Comparison of ENCODE assay signal across 8 mouse cellular contexts in the genomic region with DNA sequence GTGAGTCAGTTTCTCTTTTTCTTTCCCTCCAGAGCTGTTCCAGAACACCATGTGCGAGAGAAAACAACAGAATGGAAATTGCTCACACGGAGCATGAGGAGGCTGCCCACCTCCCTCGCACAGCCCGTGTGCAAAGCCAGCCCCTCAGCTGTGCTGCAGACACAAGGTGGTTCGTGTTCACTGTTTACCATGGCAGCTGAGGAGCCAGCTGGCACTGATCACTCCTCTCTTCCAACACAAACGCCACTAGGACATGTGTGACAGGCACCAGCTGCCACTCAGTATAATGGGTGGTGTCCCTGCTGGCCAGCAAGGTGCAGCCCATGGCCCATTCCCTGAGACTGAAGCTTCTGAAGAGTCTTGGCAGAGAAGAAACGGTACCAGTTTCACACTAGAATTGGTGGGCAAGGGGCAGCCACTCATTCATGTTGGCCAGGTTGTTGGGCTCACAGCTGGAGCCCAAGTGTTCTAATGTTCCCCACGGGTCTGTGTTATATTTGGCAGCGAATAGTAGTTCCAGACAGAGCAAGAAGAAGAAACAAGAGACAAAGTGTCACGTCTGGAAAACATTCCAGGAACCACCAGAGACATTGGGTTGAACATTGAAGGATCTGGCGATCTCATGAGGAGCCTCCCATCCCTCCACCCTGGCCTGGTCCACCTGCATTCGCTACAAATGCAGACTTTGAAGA.
A peak's percentile ranks its signal among the peaks of the same experiment; 100 is the strongest.
DNase-seq lines count a peak whose midpoint lies in the region; ATAC-seq and TF ChIP-seq lines count a peak whose summit lies in the region.

No protein-coding gene starts in this region.

- H3K4me2 ChIP-seq in kidney, embryonic 15.5 days, result no peak overlapping the region

- intact Hi-C loops in gastrocnemius, adult 2 months (cut with DNase I), result no loop called here

- no peaks in the 10 kb centered on the region for H3K9me3 ChIP-seq in kidney, embryonic 15.5 days (replicated peaks)

- no peaks in the 10 kb centered on the region for H3K36me3 ChIP-seq in kidney, embryonic 15.5 days

- no peak for TF ChIP-seq CTCF in gastrocnemius, adult 2 months (IDR thresholded peaks at IDR 0.05)

- ATAC-seq in kidney, embryonic 15.5 days (replicated peaks; ENCODE audit: low FRiP score), result peak; percentile 83

- H3K4me3 ChIP-seq in kidney, embryonic 15.5 days (replicated peaks), result no peak overlapping the region
- H3K4me3 ChIP-seq in gastrocnemius, adult 2 months, result no peak overlapping the region

- H3K27me3 ChIP-seq in kidney, embryonic 15.5 days, result no peaks in the 10 kb centered on the region

- no peak overlapping the region for H3K9ac ChIP-seq in kidney, embryonic 15.5 days

- peaks cover 8% of the 10 kb centered on the region; the same call in 1 of the 2 replicates for H3K4me1 ChIP-seq in kidney, embryonic 15.5 days

- H3K27ac ChIP-seq in kidney, embryonic 15.5 days, result no peak overlapping the region
- H3K27ac ChIP-seq in gastrocnemius, adult 2 months, result no peak overlapping the region

- WGBS in kidney, embryonic 15.5 days, result 51% methylated on average over 12 of the region's 12 CpGs

- DNase-seq in kidney, adult 8-10 months, result no peak
- peak; percentile 41 to 65 for DNase-seq in frontal cortex, adult 2 months (ENCODE audit: extremely low spot score in 1 of 2, low spot score in 1 of 2)
- peak; percentile 80 for DNase-seq in layer of hippocampus, adult 11-12 months (ENCODE audit: low spot score)
- peak; percentile 21 for DNase-seq in lung, postnatal 36 days
- no peak for DNase-seq in ovary, postnatal 10 days (ENCODE audit: low spot score)
- no peak for DNase-seq in ovary, adult 18-20 months (ENCODE audit: low spot score)
- no peak for DNase-seq in gastrocnemius, adult 2 months

Comparison
In these comparisons a context has a peak if more than half of its experiments do, and no peak if none do; other contexts are left out.
1. DNase-seq: peak in frontal cortex, adult 2 months (2 of 2), layer of hippocampus, adult 11-12 months (single experiment) and lung, postnatal 36 days (single experiment); none in kidney, adult 8-10 months (0 of 2), ovary, postnatal 10 days (single experiment), ovary, adult 18-20 months (single experiment) and gastrocnemius, adult 2 months (single experiment).